Mouse (Mus musculus): ENCODE measurements around the gene Babam2. TPM values are rescaled to one million over a fixed set of nuclear protein-coding genes. Genes with fewer than 3 reads are reported as not detected.
A peak's percentile ranks its signal among the peaks of the same experiment; 100 is the strongest.

Babam2 gene
- polyA plus RNA-seq, 1 experiment, result 38.7 TPM

DNA sequence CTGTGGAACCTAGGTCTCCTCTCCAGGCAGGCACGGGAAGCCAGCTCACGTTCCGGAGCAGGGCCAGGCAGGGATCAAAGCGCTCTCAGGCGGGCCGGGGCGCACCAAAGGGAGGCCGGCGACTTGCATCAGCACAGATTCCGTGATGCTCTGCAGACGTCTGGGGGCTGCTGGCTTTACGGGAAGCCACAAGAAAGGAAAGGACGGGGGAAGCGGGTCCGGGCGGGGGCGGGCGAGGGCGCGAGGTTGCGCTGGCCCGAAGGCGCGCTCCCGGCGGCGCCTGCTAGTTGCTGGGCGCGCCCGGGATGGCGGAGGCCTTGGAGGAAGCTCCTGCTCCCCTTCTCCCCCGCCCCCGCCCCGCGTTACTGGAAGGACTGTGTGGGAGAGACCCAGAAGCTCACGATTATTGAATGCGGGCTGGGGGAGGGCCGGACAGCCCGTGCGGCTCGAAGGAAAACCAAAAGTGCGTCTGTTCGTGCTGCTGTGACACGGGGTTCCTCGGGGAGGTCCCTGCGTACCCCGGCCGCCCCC, 435.6 kb downstream of the Babam2 start:
- WGBS, result under 1% methylated on average over 48 of the region's 48 CpGs
- H3K27me3 ChIP-seq (replicated peaks; ENCODE audit: control insufficient read depth, insufficient read depth, low read length), result no peaks in the 10 kb centered on the region
- H3K36me3 ChIP-seq (ENCODE audit: control insufficient read depth, insufficient read depth, low read length), result no peaks in the 10 kb centered on the region
- no peak for TF ChIP-seq CTCF (conservative IDR thresholded peaks at IDR 0.05; ENCODE audit: insufficient read depth, insufficient read length, low read depth, low read length)
- TF ChIP-seq POLR2A (IDR thresholded peaks at IDR 0.05; ENCODE audit: low read depth, low read length), result no peak
- H3K4me3 ChIP-seq (ENCODE audit: insufficient read depth, low read depth, low read length), result peak overlapping the region; percentile 37
- H3K27ac ChIP-seq (ENCODE audit: insufficient read depth, low read depth, low read length), result no peak overlapping the region; the same call in 1 of the 2 replicates
- DNase-seq, result peak; percentile 48
- peaks cover 6% of the 10 kb centered on the region; the same call in 1 of the 2 replicates for H3K4me1 ChIP-seq (ENCODE audit: control insufficient read depth, insufficient read depth, low read length)

GRCm38 (mm10) chr5:32133549-32134004, 436.1 kb downstream of the Babam2 start:
- TF ChIP-seq POLR2A (IDR thresholded peaks at IDR 0.05; ENCODE audit: low read depth, low read length) (no peak), CTCF (conservative IDR thresholded peaks at IDR 0.05; ENCODE audit: insufficient read depth, insufficient read length, low read depth, low read length) (no peak)
- no peaks in the 10 kb centered on the region for H3K27me3 ChIP-seq (replicated peaks; ENCODE audit: control insufficient read depth, insufficient read depth, low read length)
- H3K36me3 ChIP-seq (ENCODE audit: control insufficient read depth, insufficient read depth, low read length), result no peaks in the 10 kb centered on the region
- H3K4me3 ChIP-seq (ENCODE audit: insufficient read depth, low read depth, low read length), result peak overlapping the region; percentile 37
- peak; percentile 75 for DNase-seq
- under 1% methylated on average over 20 of the region's 20 CpGs for WGBS
- H3K4me1 ChIP-seq (ENCODE audit: control insufficient read depth, insufficient read depth, low read length), result peaks cover 6% of the 10 kb centered on the region; the same call in 1 of the 2 replicates
- peak overlapping the region; percentile 26 for H3K27ac ChIP-seq (ENCODE audit: insufficient read depth, low read depth, low read length)

GRCm38 (mm10) chr5:32134051-32134732, 436.7 kb downstream of the Babam2 start:
- peak; percentile 64 for DNase-seq
- 10% methylated on average over 21 of the region's 21 CpGs for WGBS
- H3K27me3 ChIP-seq (replicated peaks; ENCODE audit: control insufficient read depth, insufficient read depth, low read length), result no peaks in the 10 kb centered on the region

More at GRCm38 (mm10) chr5:32134051-32134732, 436.7 kb downstream of the Babam2 start:
- Histone ChIP-seq H3K4me3 (ENCODE audit: insufficient read depth, low read depth, low read length) (0 out of 2 replicates have a peak overlapping the region, but pooled peaks have one; percentile 37), H3K4me1 (ENCODE audit: control insufficient read depth, insufficient read depth, low read length) (peaks cover 7% of the 10 kb centered on the region; the same call in 1 of the 2 replicates), H3K27ac (ENCODE audit: insufficient read depth, low read depth, low read length) (peak overlapping the region; percentile 26), H3K36me3 (ENCODE audit: control insufficient read depth, insufficient read depth, low read length) (no peaks in the 10 kb centered on the region)
- TF ChIP-seq POLR2A (IDR thresholded peaks at IDR 0.05; ENCODE audit: low read depth, low read length) (no peak), CTCF (conservative IDR thresholded peaks at IDR 0.05; ENCODE audit: insufficient read depth, insufficient read length, low read depth, low read length) (no peak)

Other genes with a start within 250 kb of the Babam2 start
- 7.9 and 9.9 TPM in 2 replicates for gene Zfp512, start 245.3 kb upstream of the Babam2 start, polyA plus RNA-seq (2012; rRNA removed)
- not detected in 2 replicates for gene 4930548H24Rik, start 211.9 kb upstream of the Babam2 start, polyA plus RNA-seq (2012; rRNA removed)
- gene Gpn1, start 202.9 kb upstream of the Babam2 start, polyA plus RNA-seq (2012; rRNA removed), result 8.3 and 11.6 TPM in 2 replicates
- gene Slc4a1ap, start 170.7 kb upstream of the Babam2 start, polyA plus RNA-seq (2012; rRNA removed), result 10.4 and 11.2 TPM in 2 replicates
- gene Supt7l, start 169.9 kb upstream of the Babam2 start, polyA plus RNA-seq (2012; rRNA removed), result 16.2 and 17.7 TPM in 2 replicates
- 24.1 and 34.3 TPM in 2 replicates for gene Mrpl33, start 100.7 kb upstream of the Babam2 start, polyA plus RNA-seq (2012; rRNA removed)
- 15.7 and 16.4 TPM in 2 replicates for gene Rbks, start 57 bp upstream of the Babam2 start, polyA plus RNA-seq (2012; rRNA removed)

Data from kidney, adult 2 months (tissue).